Mouse (Mus musculus): ENCODE measurements around the gene Fbxo11. TPM values are rescaled to one million over a fixed set of nuclear protein-coding genes. Genes with fewer than 3 reads are reported as not detected.
"Not testable (repeated sequence)": the region's sequence is repeated elsewhere in the genome, so short reads cannot be mapped to it uniquely, and the experiment has no call there.

The Fbxo11 gene
- total and polyA plus RNA-seq, 2 experiments from 2014 or later, result 27.7 to 48.5 TPM

- not testable (repeated sequence) for DNase-seq (ENCODE audit: low spot score); H3K4me3 ChIP-seq (ENCODE audit: low read depth, low read length); H3K36me3 ChIP-seq (ENCODE audit: insufficient read depth, low read length); H3K4me1 ChIP-seq (ENCODE audit: insufficient read depth, low read length); H3K9ac ChIP-seq (replicated peaks; ENCODE audit: low read length, poor library complexity, severe bottlenecking); H3K4me2 ChIP-seq (ENCODE audit: low read depth, low read length, poor library complexity, severe bottlenecking); H3K27me3 ChIP-seq (ENCODE audit: insufficient read depth, low read length); H3K27ac ChIP-seq (ENCODE audit: low read depth, low read length); H3K9me3 ChIP-seq (ENCODE audit: low read length)
- ATAC-seq (ENCODE audit: low FRiP score), result peak; percentile 60; the same call in 1 of the 2 replicates
- peak; percentile 56 for TF ChIP-seq CTCF (IDR thresholded peaks at IDR 0.05)
- WGBS, result 41% methylated on average over 6 of the region's 8 CpGs
Measured at GRCm38 (mm10) chr17:87968483-87968926, 96.6 kb downstream of the Fbxo11 start.

- WGBS, result 88% methylated on average over 14 of the region's 14 CpGs
- H3K4me3 ChIP-seq (ENCODE audit: low read depth, low read length), result no peak overlapping the region
- no peaks in the 10 kb centered on the region for H3K4me1 ChIP-seq (ENCODE audit: insufficient read depth, low read length)
- H3K27ac ChIP-seq (ENCODE audit: low read depth, low read length), result no peak overlapping the region
- no peak for TF ChIP-seq CTCF (IDR thresholded peaks at IDR 0.05)
- no peaks in the 10 kb centered on the region for H3K27me3 ChIP-seq (ENCODE audit: insufficient read depth, low read length)
- H3K9me3 ChIP-seq (ENCODE audit: low read length), result no peaks in the 10 kb centered on the region
- ATAC-seq (ENCODE audit: low FRiP score) (no peak), DNase-seq (ENCODE audit: low spot score) (no peak)
- H3K4me2 ChIP-seq (ENCODE audit: low read depth, low read length, poor library complexity, severe bottlenecking), result no peak overlapping the region
- no peak overlapping the region for H3K9ac ChIP-seq (replicated peaks; ENCODE audit: low read length, poor library complexity, severe bottlenecking)
- H3K36me3 ChIP-seq (ENCODE audit: insufficient read depth, low read length), result no peaks in the 10 kb centered on the region
Measured at GRCm38 (mm10) chr17:87963081-87964075, 101.7 kb downstream of the Fbxo11 start.

GRCm38 (mm10) chr17:87959931-87960330 is 105.2 kb downstream of the Fbxo11 start:
- 83% methylated on average over 5 of the region's 5 CpGs for WGBS
- not testable (repeated sequence) for H3K9me3 ChIP-seq (ENCODE audit: low read length); H3K36me3 ChIP-seq (ENCODE audit: insufficient read depth, low read length); H3K4me3 ChIP-seq (ENCODE audit: low read depth, low read length); ATAC-seq (ENCODE audit: low FRiP score); H3K4me1 ChIP-seq (ENCODE audit: insufficient read depth, low read length); H3K9ac ChIP-seq (replicated peaks; ENCODE audit: low read length, poor library complexity, severe bottlenecking); DNase-seq (ENCODE audit: low spot score); H3K27me3 ChIP-seq (ENCODE audit: insufficient read depth, low read length); H3K27ac ChIP-seq (ENCODE audit: low read depth, low read length); H3K4me2 ChIP-seq (ENCODE audit: low read depth, low read length, poor library complexity, severe bottlenecking)

- not testable (repeated sequence) for H3K27ac ChIP-seq (ENCODE audit: low read depth, low read length); H3K9me3 ChIP-seq (ENCODE audit: low read length); H3K4me1 ChIP-seq (ENCODE audit: insufficient read depth, low read length); ATAC-seq (ENCODE audit: low FRiP score); H3K4me2 ChIP-seq (ENCODE audit: low read depth, low read length, poor library complexity, severe bottlenecking); H3K9ac ChIP-seq (replicated peaks; ENCODE audit: low read length, poor library complexity, severe bottlenecking); H3K4me3 ChIP-seq (ENCODE audit: low read depth, low read length); H3K36me3 ChIP-seq (ENCODE audit: insufficient read depth, low read length); DNase-seq (ENCODE audit: low spot score); H3K27me3 ChIP-seq (ENCODE audit: insufficient read depth, low read length)
- 95% methylated on average over 8 of the region's 11 CpGs for WGBS
Measured at GRCm38 (mm10) chr17:87959406-87959805, 105.7 kb downstream of the Fbxo11 start.

- TF ChIP-seq CTCF (IDR thresholded peaks at IDR 0.05), result no peak; the same call in 1 of the 2 replicates
- DNase-seq (ENCODE audit: low spot score) (no peak), ATAC-seq (ENCODE audit: low FRiP score) (no peak)
- Histone ChIP-seq H3K4me2 (ENCODE audit: low read depth, low read length, poor library complexity, severe bottlenecking) (no peak overlapping the region), H3K4me1 (ENCODE audit: insufficient read depth, low read length) (no peaks in the 10 kb centered on the region), H3K27me3 (ENCODE audit: insufficient read depth, low read length) (no peaks in the 10 kb centered on the region), H3K9ac (replicated peaks; ENCODE audit: low read length, poor library complexity, severe bottlenecking) (no peak overlapping the region), H3K27ac (ENCODE audit: low read depth, low read length) (no peak overlapping the region), H3K4me3 (ENCODE audit: low read depth, low read length) (no peak overlapping the region), H3K9me3 (ENCODE audit: low read length) (no peaks in the 10 kb centered on the region), H3K36me3 (ENCODE audit: insufficient read depth, low read length) (no peaks in the 10 kb centered on the region)
- 66% methylated on average over 8 of the region's 8 CpGs for WGBS
Measured at GRCm38 (mm10) chr17:87958283-87958682, 106.8 kb downstream of the Fbxo11 start.
